Mouse (Mus musculus): Measurements from ENCODE around the gene Jak2. TPM values are rescaled to one million over a fixed set of nuclear protein-coding genes. Genes with fewer than 3 reads are reported as not detected.
A peak's percentile ranks its signal among the peaks of the same experiment; 100 is the strongest.

Jak2 gene
- polyA plus RNA-seq, 1 experiment: 7.7 TPM

GRCm38 (mm10) chr19:29263492-29263891 lies 11.9 kb downstream of the Jak2 start:
- peaks cover 5% of the 10 kb centered on the region; the same call in 1 of the 2 replicates for H3K36me3 ChIP-seq (ENCODE audit: control insufficient read depth, insufficient read depth, low read length)
- no peak for DNase-seq (ENCODE audit: low read depth in 1 of 2, low spot score in 2 of 2)

GRCm38 (mm10) chr19:29265538-29265937 lies 13.9 kb downstream of the Jak2 start:
- peaks cover 3% of the 10 kb centered on the region for H3K4me1 ChIP-seq (ENCODE audit: control insufficient read depth, insufficient read depth, insufficient read length)
- H3K4me3 ChIP-seq (ENCODE audit: extremely low read depth, insufficient read depth, insufficient read length): no peak overlapping the region
- TF ChIP-seq CTCF (IDR thresholded peaks at IDR 0.05; ENCODE audit: extremely low read depth, insufficient read depth, insufficient read length, insufficient replicate concordance): no peak
- TF ChIP-seq POLR2A (IDR thresholded peaks at IDR 0.05; ENCODE audit: low read depth, low read length): no peak
- WGBS: 60% methylated on average over 5 of the region's 5 CpGs
- no peak for DNase-seq (ENCODE audit: low read depth in 1 of 2, low spot score in 2 of 2)
- no peaks in the 10 kb centered on the region for H3K27me3 ChIP-seq (ENCODE audit: control insufficient read depth, insufficient read depth, low read length)
- peaks cover 4% of the 10 kb centered on the region; the same call in 1 of the 2 replicates for H3K36me3 ChIP-seq (ENCODE audit: control insufficient read depth, insufficient read depth, low read length)
- H3K27ac ChIP-seq (ENCODE audit: insufficient read depth, low read length): peak overlapping the region; percentile 6; the same call in 1 of the 2 replicates

More at GRCm38 (mm10) chr19:29263492-29263891, 11.9 kb downstream of the Jak2 start:
- Histone ChIP-seq H3K4me1 (ENCODE audit: control insufficient read depth, insufficient read depth, insufficient read length) (peaks cover 2% of the 10 kb centered on the region), H3K27me3 (ENCODE audit: control insufficient read depth, insufficient read depth, low read length) (no peaks in the 10 kb centered on the region), H3K27ac (ENCODE audit: insufficient read depth, low read length) (no peak overlapping the region), H3K4me3 (ENCODE audit: extremely low read depth, insufficient read depth, insufficient read length) (no peak overlapping the region)
- WGBS: 95% methylated on average over 1 of the region's 1 CpGs
- TF ChIP-seq POLR2A (IDR thresholded peaks at IDR 0.05; ENCODE audit: low read depth, low read length) (no peak), CTCF (IDR thresholded peaks at IDR 0.05; ENCODE audit: extremely low read depth, insufficient read depth, insufficient read length, insufficient replicate concordance) (no peak)

- TF ChIP-seq CTCF (IDR thresholded peaks at IDR 0.05; ENCODE audit: extremely low read depth, insufficient read depth, insufficient read length, insufficient replicate concordance) (no peak), POLR2A (IDR thresholded peaks at IDR 0.05; ENCODE audit: low read depth, low read length) (no peak)
- no peaks in the 10 kb centered on the region for H3K27me3 ChIP-seq (ENCODE audit: control insufficient read depth, insufficient read depth, low read length)
- DNase-seq (ENCODE audit: low read depth in 1 of 2, low spot score in 2 of 2): no peak
- no peak overlapping the region for H3K4me3 ChIP-seq (ENCODE audit: extremely low read depth, insufficient read depth, insufficient read length)
- H3K27ac ChIP-seq (ENCODE audit: insufficient read depth, low read length): no peak overlapping the region
- WGBS: 94% methylated on average over 4 of the region's 4 CpGs
- peaks cover 6% of the 10 kb centered on the region; the same call in 1 of the 2 replicates for H3K36me3 ChIP-seq (ENCODE audit: control insufficient read depth, insufficient read depth, low read length)
- H3K4me1 ChIP-seq (ENCODE audit: control insufficient read depth, insufficient read depth, insufficient read length): peaks cover 2% of the 10 kb centered on the region
These were observed 15.6 kb downstream of the Jak2 start for GRCm38 (mm10) chr19:29267075-29267868.

GRCm38 (mm10) chr19:29268788-29269321 lies 17.2 kb downstream of the Jak2 start:
- H3K27ac ChIP-seq (ENCODE audit: insufficient read depth, low read length): no peak overlapping the region
- H3K4me3 ChIP-seq (ENCODE audit: extremely low read depth, insufficient read depth, insufficient read length): no peak overlapping the region
- H3K36me3 ChIP-seq (ENCODE audit: control insufficient read depth, insufficient read depth, low read length): peaks cover 2% of the 10 kb centered on the region; the same call in 1 of the 2 replicates
- WGBS: 94% methylated on average over 4 of the region's 4 CpGs
- TF ChIP-seq CTCF (IDR thresholded peaks at IDR 0.05; ENCODE audit: extremely low read depth, insufficient read depth, insufficient read length, insufficient replicate concordance): no peak
- TF ChIP-seq POLR2A (IDR thresholded peaks at IDR 0.05; ENCODE audit: low read depth, low read length): no peak
- no peak for DNase-seq (ENCODE audit: low read depth in 1 of 2, low spot score in 2 of 2)
- H3K27me3 ChIP-seq (ENCODE audit: control insufficient read depth, insufficient read depth, low read length): no peaks in the 10 kb centered on the region
- peaks cover 2% of the 10 kb centered on the region; the same call in 1 of the 2 replicates for H3K4me1 ChIP-seq (ENCODE audit: control insufficient read depth, insufficient read depth, insufficient read length)

DNA sequence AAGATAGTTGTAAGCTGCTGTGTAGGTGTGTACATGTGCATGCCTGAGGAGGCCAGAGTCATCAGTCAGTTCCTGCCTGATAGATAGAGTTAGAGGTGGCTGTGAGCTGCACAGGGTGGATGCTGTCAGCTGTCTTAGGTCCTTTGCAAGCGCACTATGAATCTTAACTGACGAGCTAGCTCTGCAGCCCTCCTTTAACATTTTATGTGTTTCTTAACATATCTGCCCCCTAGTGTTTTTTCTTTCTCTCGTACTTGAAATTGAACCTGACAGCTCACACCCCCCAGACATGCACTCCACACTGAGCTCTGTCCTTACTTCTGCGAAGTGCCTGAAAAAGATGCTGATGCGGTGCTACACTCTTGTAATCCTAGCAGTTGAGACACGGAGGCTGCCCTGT lies 18.6 kb downstream of the Jak2 start:
- 62% methylated on average over 6 of the region's 6 CpGs for WGBS
- H3K36me3 ChIP-seq (ENCODE audit: control insufficient read depth, insufficient read depth, low read length): peaks cover 7% of the 10 kb centered on the region
- no peak for DNase-seq (ENCODE audit: low read depth in 1 of 2, low spot score in 2 of 2)

GRCm38 (mm10) chr19:29271147-29271578 lies 19.5 kb downstream of the Jak2 start:
- no peaks in the 10 kb centered on the region for H3K27me3 ChIP-seq (ENCODE audit: control insufficient read depth, insufficient read depth, low read length)
- no peak overlapping the region for H3K4me3 ChIP-seq (ENCODE audit: extremely low read depth, insufficient read depth, insufficient read length)
- H3K36me3 ChIP-seq (ENCODE audit: control insufficient read depth, insufficient read depth, low read length): peaks cover 12% of the 10 kb centered on the region
- WGBS: 44% methylated on average over 12 of the region's 12 CpGs
- DNase-seq (ENCODE audit: low read depth in 1 of 2, low spot score in 2 of 2): peak in 1 of 2 experiments; percentile 76
- no peak for TF ChIP-seq POLR2A (IDR thresholded peaks at IDR 0.05; ENCODE audit: low read depth, low read length)
- TF ChIP-seq CTCF (IDR thresholded peaks at IDR 0.05; ENCODE audit: extremely low read depth, insufficient read depth, insufficient read length, insufficient replicate concordance): no peak
- H3K4me1 ChIP-seq (ENCODE audit: control insufficient read depth, insufficient read depth, insufficient read length): peaks cover 2% of the 10 kb centered on the region; the same call in 1 of the 2 replicates
- H3K27ac ChIP-seq (ENCODE audit: insufficient read depth, low read length): no peak overlapping the region; the same call in 1 of the 2 replicates

More for the DNA sequence above, 18.6 kb downstream of the Jak2 start:
- no peak overlapping the region for H3K4me3 ChIP-seq (ENCODE audit: extremely low read depth, insufficient read depth, insufficient read length)
- peaks cover 2% of the 10 kb centered on the region; the same call in 1 of the 2 replicates for H3K4me1 ChIP-seq (ENCODE audit: control insufficient read depth, insufficient read depth, insufficient read length)
- H3K27ac ChIP-seq (ENCODE audit: insufficient read depth, low read length): no peak overlapping the region
- H3K27me3 ChIP-seq (ENCODE audit: control insufficient read depth, insufficient read depth, low read length): no peaks in the 10 kb centered on the region
- no peak for TF ChIP-seq CTCF (IDR thresholded peaks at IDR 0.05; ENCODE audit: extremely low read depth, insufficient read depth, insufficient read length, insufficient replicate concordance)
- TF ChIP-seq POLR2A (IDR thresholded peaks at IDR 0.05; ENCODE audit: low read depth, low read length): no peak
